Mouse (Mus musculus): ENCODE results near the gene Cd109.

DNA sequence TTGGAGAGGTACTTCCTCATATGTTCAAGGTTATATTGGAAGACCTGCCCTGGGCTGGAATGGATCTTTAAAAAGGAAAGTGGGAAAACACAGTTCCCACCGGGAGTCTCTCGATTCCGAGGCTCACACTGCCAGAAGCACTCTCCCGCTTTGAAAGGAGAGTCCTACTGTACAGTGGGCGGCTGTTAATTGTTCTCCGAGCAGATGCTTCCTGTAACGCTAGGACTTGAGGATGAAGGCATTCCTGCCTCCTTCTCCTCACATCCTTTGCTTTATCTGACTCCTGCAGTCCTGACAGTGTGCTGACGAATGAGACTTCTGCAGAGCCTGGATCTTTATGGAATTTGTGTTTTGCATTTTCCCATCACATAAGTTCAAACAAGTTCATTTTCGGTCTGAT, 3.9 kb downstream of the Cd109 start:
- TF ChIP-seq ELF1 (IDR thresholded peaks at IDR 0.05; ENCODE audit: low read depth, low read length), result no peak
- no peak for TF ChIP-seq CTCF (conservative IDR thresholded peaks at IDR 0.05 in 1 of 2, IDR thresholded peaks at IDR 0.05 in 1 of 2; ENCODE audit: low read depth in 2 of 2, low read length in 2 of 2)
- TF ChIP-seq RCOR1 (conservative IDR thresholded peaks at IDR 0.05; ENCODE audit: low read depth, low read length), result no peak
- no peak for TF ChIP-seq MEF2A (IDR thresholded peaks at IDR 0.05; ENCODE audit: borderline replicate concordance, low read depth, low read length)
- TF ChIP-seq EP300 (IDR thresholded peaks at IDR 0.05; ENCODE audit: low read length), result no peak
- no peak for TF ChIP-seq MYC (IDR thresholded peaks at IDR 0.05; ENCODE audit: low read depth, low read length)
- TF ChIP-seq USF1 (IDR thresholded peaks at IDR 0.05; ENCODE audit: low read depth, low read length), result no peak

Measured in CH12.LX (cell line).